Mouse (Mus musculus): ENCODE results near the gene Atp5h. TPM values are rescaled to one million over a fixed set of nuclear protein-coding genes. Genes with fewer than 3 reads are reported as not detected.
A peak's percentile ranks its signal among the peaks of the same experiment; 100 is the strongest.

Atp5h gene
- polyA plus RNA-seq, 1 experiment from 2014 or later = 960 TPM

GRCm38 (mm10) chr11:115374695-115375425 is 44.9 kb downstream of the Atp5h start:
- Histone ChIP-seq H3K27ac (no peak overlapping the region), H3K4me1 (replicated peaks) (peaks cover 6% of the 10 kb centered on the region), H3K36me3 (no peaks in the 10 kb centered on the region), H3K9me3 (peaks cover 4% of the 10 kb centered on the region; the same call in 1 of the 2 replicates), H3K9ac (replicated peaks) (no peak overlapping the region), H3K4me3 (replicated peaks) (peak overlapping the region; percentile 36), H3K4me2 (no peak overlapping the region), H3K27me3 (peaks cover 70% of the 10 kb centered on the region)
- 64% methylated on average over 12 of the region's 12 CpGs for WGBS
- ATAC-seq (ENCODE audit: insufficient number of reproducible peaks, insufficient read depth, low FRiP score, low TSS enrichment, low read depth) = no peak

- no peak for ATAC-seq (ENCODE audit: insufficient number of reproducible peaks, insufficient read depth, low FRiP score, low TSS enrichment, low read depth)
- Histone ChIP-seq H3K36me3 (no peaks in the 10 kb centered on the region), H3K4me2 (peak overlapping the region; percentile 55), H3K27ac (no peak overlapping the region), H3K4me1 (replicated peaks) (peaks cover 6% of the 10 kb centered on the region), H3K4me3 (replicated peaks) (peak overlapping the region; percentile 36), H3K9ac (replicated peaks) (peak overlapping the region; percentile 32; the same call in 1 of the 2 replicates), H3K9me3 (peaks cover 4% of the 10 kb centered on the region; the same call in 1 of the 2 replicates), H3K27me3 (peaks cover 78% of the 10 kb centered on the region)
- 2% methylated on average over 30 of the region's 30 CpGs for WGBS
These were observed 45.7 kb downstream of the Atp5h start for GRCm38 (mm10) chr11:115373805-115374694.

- H3K4me3 ChIP-seq (replicated peaks) = no peak overlapping the region
- peaks cover 90% of the 10 kb centered on the region for H3K27me3 ChIP-seq
- no peak overlapping the region for H3K4me2 ChIP-seq
- no peak overlapping the region for H3K27ac ChIP-seq
- H3K4me1 ChIP-seq (replicated peaks) = peaks cover 6% of the 10 kb centered on the region
- WGBS = 40% methylated on average over 2 of the region's 2 CpGs
- no peaks in the 10 kb centered on the region for H3K9me3 ChIP-seq
- no peak overlapping the region for H3K9ac ChIP-seq (replicated peaks)
- no peaks in the 10 kb centered on the region for H3K36me3 ChIP-seq
- ATAC-seq (ENCODE audit: insufficient number of reproducible peaks, insufficient read depth, low FRiP score, low TSS enrichment, low read depth) = no peak
These were observed 47.0 kb downstream of the Atp5h start for GRCm38 (mm10) chr11:115372737-115373136.

GRCm38 (mm10) chr11:115372015-115372414 is 47.7 kb downstream of the Atp5h start:
- Histone ChIP-seq H3K27me3 (peaks cover 97% of the 10 kb centered on the region), H3K9ac (replicated peaks) (no peak overlapping the region), H3K9me3 (no peaks in the 10 kb centered on the region), H3K4me1 (replicated peaks) (peaks cover 13% of the 10 kb centered on the region), H3K4me2 (no peak overlapping the region), H3K36me3 (no peaks in the 10 kb centered on the region), H3K4me3 (replicated peaks) (no peak overlapping the region), H3K27ac (no peak overlapping the region)
- WGBS = 69% methylated on average over 1 of the region's 1 CpGs
- ATAC-seq (ENCODE audit: insufficient number of reproducible peaks, insufficient read depth, low FRiP score, low TSS enrichment, low read depth) = no peak

GRCm38 (mm10) chr11:115371354-115371753 is 48.4 kb downstream of the Atp5h start:
- no peaks in the 10 kb centered on the region for H3K9me3 ChIP-seq
- 56% methylated on average over 8 of the region's 8 CpGs for WGBS
- ATAC-seq (ENCODE audit: insufficient number of reproducible peaks, insufficient read depth, low FRiP score, low TSS enrichment, low read depth) = no peak

GRCm38 (mm10) chr11:115370368-115370767 is 49.4 kb downstream of the Atp5h start:
- peaks cover 99% of the 10 kb centered on the region for H3K27me3 ChIP-seq
- H3K9me3 ChIP-seq = no peaks in the 10 kb centered on the region
- peaks cover 18% of the 10 kb centered on the region for H3K4me1 ChIP-seq (replicated peaks)
- no peaks in the 10 kb centered on the region for H3K36me3 ChIP-seq
- no peak overlapping the region for H3K4me2 ChIP-seq
- no peak for ATAC-seq (ENCODE audit: insufficient number of reproducible peaks, insufficient read depth, low FRiP score, low TSS enrichment, low read depth)
- no peak overlapping the region for H3K27ac ChIP-seq
- H3K4me3 ChIP-seq (replicated peaks) = no peak overlapping the region
- H3K9ac ChIP-seq (replicated peaks) = no peak overlapping the region
- 46% methylated on average over 7 of the region's 7 CpGs for WGBS

More at GRCm38 (mm10) chr11:115371354-115371753, 48.4 kb downstream of the Atp5h start:
- H3K4me2 ChIP-seq = no peak overlapping the region
- no peak overlapping the region for H3K9ac ChIP-seq (replicated peaks)
- no peak overlapping the region for H3K27ac ChIP-seq
- peaks cover 98% of the 10 kb centered on the region for H3K27me3 ChIP-seq
- H3K36me3 ChIP-seq = no peaks in the 10 kb centered on the region
- H3K4me1 ChIP-seq (replicated peaks) = peaks cover 18% of the 10 kb centered on the region
- H3K4me3 ChIP-seq (replicated peaks) = no peak overlapping the region

GRCm38 (mm10) chr11:115367395-115367944 is 52.3 kb downstream of the Atp5h start, which contains the start of gene Hid1:
TSS of gene Hid1 (minus strand) at chr11:115367756.
- H3K4me3 ChIP-seq (replicated peaks) = peak within 1 kb of the TSS; percentile 48
- H3K36me3 ChIP-seq = no peaks in the 10 kb centered on the region
- 1% methylated on average over 39 of the region's 39 CpGs for WGBS
- peaks cover 91% of the 10 kb centered on the region for H3K27me3 ChIP-seq
- peaks cover 12% of the 10 kb centered on the region for H3K4me1 ChIP-seq (replicated peaks)
- peak within 1 kb of the TSS; percentile 48; the same call in 1 of the 2 replicates for H3K9ac ChIP-seq (replicated peaks)
- no peak for ATAC-seq (ENCODE audit: insufficient number of reproducible peaks, insufficient read depth, low FRiP score, low TSS enrichment, low read depth)
- H3K9me3 ChIP-seq = no peaks in the 10 kb centered on the region
- no peak within 1 kb of the TSS for H3K27ac ChIP-seq
- peak within 1 kb of the TSS; percentile 74 for H3K4me2 ChIP-seq

- Histone ChIP-seq H3K9ac (replicated peaks) (peak overlapping the region; percentile 48; the same call in 1 of the 2 replicates), H3K27ac (no peak overlapping the region), H3K36me3 (no peaks in the 10 kb centered on the region), H3K27me3 (peaks cover 84% of the 10 kb centered on the region), H3K4me2 (peak overlapping the region; percentile 74), H3K4me3 (replicated peaks) (peak overlapping the region; percentile 48), H3K9me3 (no peaks in the 10 kb centered on the region), H3K4me1 (replicated peaks) (peaks cover 12% of the 10 kb centered on the region)
- 2% methylated on average over 26 of the region's 28 CpGs for WGBS
- ATAC-seq (ENCODE audit: insufficient number of reproducible peaks, insufficient read depth, low FRiP score, low TSS enrichment, low read depth) = no peak
These were observed 52.9 kb downstream of the Atp5h start for GRCm38 (mm10) chr11:115366706-115367394.

GRCm38 (mm10) chr11:115366039-115366705 is 53.6 kb downstream of the Atp5h start:
- peak; percentile 54; the same call in 1 of the 2 replicates for ATAC-seq (ENCODE audit: insufficient number of reproducible peaks, insufficient read depth, low FRiP score, low TSS enrichment, low read depth)
- H3K36me3 ChIP-seq = no peaks in the 10 kb centered on the region
- H3K9me3 ChIP-seq = no peaks in the 10 kb centered on the region
- H3K27me3 ChIP-seq = peaks cover 78% of the 10 kb centered on the region
- H3K27ac ChIP-seq = no peak overlapping the region
- no peak overlapping the region for H3K9ac ChIP-seq (replicated peaks)
- whole genome bisulfite sequencing = 42% methylated on average over 7 of the region's 7 CpGs
- H3K4me2 ChIP-seq = no peak overlapping the region
- no peak overlapping the region for H3K4me3 ChIP-seq (replicated peaks)
- H3K4me1 ChIP-seq (replicated peaks) = peaks cover 12% of the 10 kb centered on the region

All from limb, embryonic 12.5 days (tissue).